Mouse (Mus musculus): ENCODE measurements at regions not wholly inside any gene's neighbourhood (a gene's known extent, or its start where the extent isn't known, plus 50 kb on each side); places are given as distances from the start of the nearest gene placed in this dataset.

GRCm38 (mm10) chr4:92396421-92397232, 205.1 kb upstream of the Gm12666 start:
- peak in 1 of 2 experiments; percentile 13 for DNase-seq (ENCODE audit: low spot score in 2 of 2)

Measured in layer of hippocampus, postnatal 14 days (tissue).